Mouse (Mus musculus) MEL (cell line): ENCODE results near the gene Tpcn1. TPM values are rescaled to one million over a fixed set of nuclear protein-coding genes. Genes with fewer than 3 reads are reported as not detected.

ENCODE experiments used
- DNase-seq: peaks from one replicate; pipeline ENCODE4 v3.0.0; 2011; ENCODE audit warnings: low read depth, low spot score
- H3K27ac ChIP-seq: 2 replicates; pipeline ENCODE4 v1.5.1; 2012; ENCODE audit warnings: low read depth, mild to moderate bottlenecking, control low read depth, low read length, moderate library complexity; ENCODE audit not compliant: control insufficient read depth
- H3K27me3 ChIP-seq, 2 experiments: fragments of 150-350 bp in 1 of 2; sonication (generic) in 1 of 2; 2 replicates each; pipeline ENCODE4 v1.6.1; 2012; ENCODE audit warnings: low read length in 2 of 2, mild to moderate bottlenecking in 2 of 2, improper control_type of control experiment in 1 of 2, moderate library complexity in 1 of 2; ENCODE audit not compliant: insufficient read depth in 2 of 2, control insufficient read depth in 1 of 2
- H3K36me3 ChIP-seq, 2 experiments: 2 replicates each; pipeline ENCODE4 v1.6.1; 2012 to 2014; ENCODE audit warnings: low read length in 2 of 2, improper control_type of control experiment in 1 of 2, inconsistent platforms in 1 of 2, mild to moderate bottlenecking in 1 of 2; ENCODE audit not compliant: insufficient read depth in 2 of 2, control insufficient read depth in 1 of 2
- H3K4me1 ChIP-seq, 2 experiments: fragments of 150-350 bp in 1 of 2; sonication (generic) in 1 of 2; 2 replicates each; pipeline ENCODE4 v1.6.1; 2012; ENCODE audit warnings: low read length in 2 of 2, improper control_type of control experiment in 1 of 2, mild to moderate bottlenecking in 1 of 2; ENCODE audit not compliant: insufficient read depth in 2 of 2, control insufficient read depth in 1 of 2
- H3K4me3 ChIP-seq, 2 experiments: fragments of 150-350 bp in 1 of 2; sonication (generic) in 1 of 2; 2 replicates each; pipeline ENCODE4 v1.5.1; 2012; ENCODE audit warnings: low read depth in 2 of 2, low read length in 2 of 2, mild to moderate bottlenecking in 2 of 2, moderate library complexity in 2 of 2, control low read depth in 1 of 2, improper control_type of control experiment in 1 of 2; ENCODE audit not compliant: control insufficient read depth in 1 of 2, insufficient read depth in 1 of 2
- H3K79me2 ChIP-seq: 2 replicates; pipeline ENCODE4 v1.6.1; 2012; ENCODE audit warnings: mild to moderate bottlenecking, low read length, moderate library complexity; ENCODE audit not compliant: control insufficient read depth, poor library complexity, insufficient read depth
- H3K9ac ChIP-seq: 2 replicates; pipeline ENCODE4 v1.6.1; 2012; ENCODE audit warnings: low read depth, mild to moderate bottlenecking, control low read depth, low read length, moderate library complexity; ENCODE audit not compliant: control insufficient read depth, poor library complexity, severe bottlenecking
- H3K9me3 ChIP-seq: fragments of 150-350 bp; sonication (generic); replicated peaks from 2 replicates; pipeline ENCODE4 v1.6.1; 2012; ENCODE audit warnings: mild to moderate bottlenecking, low read length, improper control_type of control experiment, moderate library complexity; ENCODE audit not compliant: insufficient read depth
- BHLHE40 ChIP-seq: IDR thresholded peaks from 2 replicates; pipeline ENCODE4 v1.6.1; 2012; ENCODE audit warnings: low read depth, mild to moderate bottlenecking, inconsistent platforms, low read length, improper control_type of control experiment, borderline replicate concordance
- CHD2 ChIP-seq: IDR thresholded peaks from 2 replicates; pipeline ENCODE4 v1.6.1; 2011; ENCODE audit warnings: low read length, improper control_type of control experiment
- CTCF ChIP-seq, 3 experiments: IDR thresholded peaks in 2 of 3; conservative IDR thresholded peaks in 1 of 3; 2 replicates each; pipeline ENCODE4 v1.5.1; 2011 to 2012; ENCODE audit warnings: low read length in 3 of 3, low read depth in 2 of 3, mild to moderate bottlenecking in 2 of 3, improper control_type of control experiment in 1 of 3, inconsistent platforms in 1 of 3, mixed read lengths in 1 of 3, moderate library complexity in 1 of 3; ENCODE audit not compliant: control insufficient read depth in 1 of 3, insufficient read depth in 1 of 3, poor library complexity in 1 of 3, severe bottlenecking in 1 of 3
- ELF1 ChIP-seq: IDR thresholded peaks from 2 replicates; pipeline ENCODE4 v1.6.1; 2014; ENCODE audit warnings: low read depth, mild to moderate bottlenecking, inconsistent platforms, low read length, improper control_type of control experiment, moderate library complexity
- EP300 ChIP-seq, 2 experiments: IDR thresholded peaks; 2 replicates each; pipeline ENCODE4 v1.6.1; 2011; ENCODE audit warnings: improper control_type of control experiment in 2 of 2, low read length in 2 of 2, low read depth in 1 of 2, mild to moderate bottlenecking in 1 of 2
- GABPA ChIP-seq: IDR thresholded peaks from 2 replicates; pipeline ENCODE4 v1.6.1; 2012; ENCODE audit warnings: low read depth, mild to moderate bottlenecking, inconsistent platforms, low read length, improper control_type of control experiment, moderate library complexity
- GATA1 ChIP-seq: IDR thresholded peaks from 2 replicates; pipeline ENCODE4 v1.6.1; 2011; ENCODE audit warnings: low read depth, low read length, improper control_type of control experiment
- HCFC1 ChIP-seq: IDR thresholded peaks from 2 replicates; pipeline ENCODE4 v1.6.1; 2012; ENCODE audit warnings: low read depth, mild to moderate bottlenecking, inconsistent platforms, low read length, improper control_type of control experiment, moderate library complexity
- KAT2A ChIP-seq: conservative IDR thresholded peaks from 2 replicates; pipeline ENCODE4 v1.6.1; 2012; ENCODE audit warnings: low read depth, low read length, improper control_type of control experiment, inconsistent platforms
- MAFK ChIP-seq: IDR thresholded peaks from 2 replicates; pipeline ENCODE4 v1.6.1; 2011; ENCODE audit warnings: low read depth, mild to moderate bottlenecking, low read length, improper control_type of control experiment, borderline replicate concordance
- MAX ChIP-seq: IDR thresholded peaks from 2 replicates; pipeline ENCODE4 v1.6.1; 2011; ENCODE audit warnings: low read length, improper control_type of control experiment
- MEF2A ChIP-seq: IDR thresholded peaks from 2 replicates; pipeline ENCODE4 v1.6.1; 2014; ENCODE audit warnings: low read depth, mild to moderate bottlenecking, inconsistent platforms, low read length, improper control_type of control experiment; ENCODE audit not compliant: poor library complexity, insufficient replicate concordance, severe bottlenecking; ENCODE audit errors: extremely low read depth
- NRF1 ChIP-seq: IDR thresholded peaks from 2 replicates; pipeline ENCODE4 v1.6.1; 2014; ENCODE audit warnings: low read depth, mild to moderate bottlenecking, inconsistent platforms, low read length, improper control_type of control experiment, moderate library complexity; ENCODE audit not compliant: poor library complexity, insufficient read depth, severe bottlenecking
- POLR2AphosphoS2 ChIP-seq: IDR thresholded peaks from 2 replicates; pipeline ENCODE4 v1.6.1; 2011; ENCODE audit warnings: low read length, improper control_type of control experiment
- POLR2AphosphoS5 ChIP-seq: IDR thresholded peaks from 2 replicates; pipeline ENCODE4 v1.6.1; 2012; ENCODE audit warnings: low read depth, borderline replicate concordance, mild to moderate bottlenecking, inconsistent platforms, low read length, moderate library complexity, mixed read lengths
- RCOR1 ChIP-seq: IDR thresholded peaks from 2 replicates; pipeline ENCODE4 v1.6.1; 2012; ENCODE audit warnings: low read depth, mild to moderate bottlenecking, inconsistent platforms, low read length, improper control_type of control experiment
- SMC3 ChIP-seq: IDR thresholded peaks from 2 replicates; pipeline ENCODE4 v1.6.1; 2011; ENCODE audit warnings: low read depth, low read length, improper control_type of control experiment
- TBP ChIP-seq: IDR thresholded peaks from 2 replicates; pipeline ENCODE4 v1.8.0; 2011; ENCODE audit warnings: low read depth, low read length, improper control_type of control experiment
- TCF12 ChIP-seq: IDR thresholded peaks from 2 replicates; pipeline ENCODE4 v1.6.1; 2014; ENCODE audit warnings: low read depth, mild to moderate bottlenecking, inconsistent platforms, low read length, improper control_type of control experiment, moderate library complexity
- UBTF ChIP-seq: IDR thresholded peaks from 2 replicates; pipeline ENCODE4 v1.6.1; 2012; ENCODE audit warnings: low read depth, mild to moderate bottlenecking, inconsistent platforms, low read length, improper control_type of control experiment, moderate library complexity, borderline replicate concordance; ENCODE audit not compliant: insufficient read depth
- USF1 ChIP-seq: IDR thresholded peaks from 2 replicates; pipeline ENCODE4 v1.6.1; 2014; ENCODE audit warnings: low read depth, mild to moderate bottlenecking, inconsistent platforms, low read length, improper control_type of control experiment, moderate library complexity
- ZC3H11A ChIP-seq: IDR thresholded peaks from 2 replicates; pipeline ENCODE4 v1.6.1; 2012; ENCODE audit warnings: low read depth, mild to moderate bottlenecking, inconsistent platforms, low read length, improper control_type of control experiment
- ZMIZ1 ChIP-seq: IDR thresholded peaks from 2 replicates; pipeline ENCODE4 v1.6.1; 2012; ENCODE audit warnings: low read depth, mild to moderate bottlenecking, inconsistent platforms, low read length, improper control_type of control experiment, moderate library complexity
- ZNF384 ChIP-seq: IDR thresholded peaks from 2 replicates; pipeline ENCODE4 v1.6.1; 2012; ENCODE audit warnings: low read depth, mild to moderate bottlenecking, inconsistent platforms, low read length, improper control_type of control experiment
- polyA plus RNA-seq, 2 experiments: library from polyadenylated mRNA; stranded (reverse) in 1 of 2; unstranded in 1 of 2; fragments of >175 nt in 1 of 2; fragments of >200 nt in 1 of 2; gene quantifications; 2 replicates each; pipeline versions ENCODE4 v1.2.1 to v1.2.4; 2012; ENCODE audit warnings: low replicate concordance in 2 of 2, low read depth in 1 of 2; ENCODE audit not compliant: insufficient read length in 2 of 2, insufficient read depth in 1 of 2, missing spikeins in 1 of 2
- total RNA-seq: library from RNA; depleted of rRNA; stranded (reverse); fragments of 300-350 nt; gene quantifications from 2 replicates; pipeline ENCODE4 v1.2.3, GENCODE M21; 2012

Gene Tpcn1
- total and polyA plus RNA-seq, 3 experiments = 11.3 to 43.2 TPM; not detected in 1

GRCm38 (mm10) chr5:120534686-120535075 lies 53.8 kb downstream of the Tpcn1 start:
- no peaks in the 10 kb centered on the region for H3K27me3 ChIP-seq
- TF ChIP-seq USF1 (no peak), HCFC1 (no peak), UBTF (no peak), TCF12 (no peak), SMC3 (no peak), GATA1 (no peak), MEF2A (no peak), RCOR1 (no peak), POLR2AphosphoS2 (no peak), GABPA (no peak), TBP (no peak)
- no peak overlapping the region for H3K4me3 ChIP-seq
- no peaks in the 10 kb centered on the region for H3K4me1 ChIP-seq
- H3K79me2 ChIP-seq = no peaks in the 10 kb centered on the region
- no peak for DNase-seq
- no peaks in the 10 kb centered on the region; a peak in 1 of 4 replicates for H3K36me3 ChIP-seq
- H3K9ac ChIP-seq = no peak overlapping the region
- no peak overlapping the region for H3K27ac ChIP-seq
- no peaks in the 10 kb centered on the region for H3K9me3 ChIP-seq

- no peak for DNase-seq
- H3K4me3 ChIP-seq = no peak overlapping the region
- H3K9me3 ChIP-seq = no peaks in the 10 kb centered on the region
- no peak for TF ChIP-seq ZNF384
- H3K79me2 ChIP-seq = no peaks in the 10 kb centered on the region
- H3K9ac ChIP-seq = no peak overlapping the region
- no peaks in the 10 kb centered on the region; a peak in 1 of 4 replicates for H3K36me3 ChIP-seq
- no peaks in the 10 kb centered on the region for H3K4me1 ChIP-seq
- H3K27ac ChIP-seq = no peak overlapping the region
- H3K27me3 ChIP-seq = no peaks in the 10 kb centered on the region
These were observed 54.3 kb downstream of the Tpcn1 start for GRCm38 (mm10) chr5:120534071-120534685.

- no peaks in the 10 kb centered on the region for H3K36me3 ChIP-seq
- DNase-seq = no peak
- no peak overlapping the region for H3K4me3 ChIP-seq
- H3K79me2 ChIP-seq = no peaks in the 10 kb centered on the region
- no peak overlapping the region for H3K9ac ChIP-seq
- H3K9me3 ChIP-seq = no peaks in the 10 kb centered on the region
- H3K4me1 ChIP-seq = no peaks in the 10 kb centered on the region
- TF ChIP-seq EP300 (IDR thresholded peaks at IDR 0.05; ENCODE audit: low read depth in 1 of 2, low read length in 2 of 2) = no peak
- TF ChIP-seq RCOR1 = no peak
- TF ChIP-seq SMC3 = no peak
- no peak for TF ChIP-seq ZC3H11A
- TF ChIP-seq POLR2AphosphoS5 = no peak
- no peak for TF ChIP-seq KAT2A
- TF ChIP-seq MAFK = no peak
- no peak for TF ChIP-seq ELF1
- TF ChIP-seq CHD2 = no peak
- TF ChIP-seq NRF1 = no peak
- no peak for TF ChIP-seq CTCF (IDR thresholded peaks at IDR 0.05 in 2 of 3, conservative IDR thresholded peaks at IDR 0.05 in 1 of 3; ENCODE audit: control insufficient read depth in 1 of 3, insufficient read depth in 1 of 3, low read depth in 2 of 3, low read length in 3 of 3, poor library complexity in 1 of 3, severe bottlenecking in 1 of 3)
- no peak for TF ChIP-seq MAX
- TF ChIP-seq ZMIZ1 = no peak
- TF ChIP-seq BHLHE40 = no peak
- no peak for TF ChIP-seq MEF2A
- no peak overlapping the region for H3K27ac ChIP-seq
- no peaks in the 10 kb centered on the region for H3K27me3 ChIP-seq
These were observed 56.8 kb downstream of the Tpcn1 start for GRCm38 (mm10) chr5:120531631-120532030.
